Mouse (Mus musculus): Measurements from ENCODE around the gene Rorb.

DNA sequence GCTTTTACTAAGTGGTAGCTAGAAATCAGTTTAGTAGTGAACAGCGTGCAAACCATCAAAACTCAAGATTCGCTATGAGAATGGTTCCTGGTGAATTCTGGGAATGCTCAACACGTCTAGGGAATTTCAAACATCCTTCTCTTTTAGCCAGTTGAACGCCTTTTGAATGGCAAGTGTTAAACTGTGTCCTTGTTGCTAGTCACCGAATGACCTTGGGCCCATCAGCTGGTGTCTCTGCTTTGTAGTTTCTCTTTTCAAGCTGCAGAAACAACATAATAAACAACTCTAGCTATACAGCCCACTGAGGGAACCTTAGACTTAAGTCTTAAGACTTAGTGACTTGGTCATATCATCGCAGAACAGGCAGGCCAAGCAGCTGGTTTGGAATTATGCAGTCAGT is 36.2 kb downstream of the Rorb start:
- TF ChIP-seq MYOG (IDR thresholded peaks at IDR 0.05; ENCODE audit: control insufficient read depth in 1 of 3, insufficient read depth in 1 of 3, insufficient read length in 2 of 3, low read depth in 2 of 3) = no peak
- no peak for TF ChIP-seq POLR2AphosphoS2 (IDR thresholded peaks at IDR 0.05; ENCODE audit: insufficient read length, low read depth)
- TF ChIP-seq POLR2A (IDR thresholded peaks at IDR 0.05; ENCODE audit: insufficient read length, low read depth) = no peak
- no peak for TF ChIP-seq MYOD1 (IDR thresholded peaks at IDR 0.05; ENCODE audit: control insufficient read depth in 1 of 3, insufficient read length in 2 of 3, low read depth in 2 of 3)
- TF ChIP-seq USF1 (IDR thresholded peaks at IDR 0.05; ENCODE audit: low read depth) = no peak
- no peak for TF ChIP-seq E2F4 (IDR thresholded peaks at IDR 0.05; ENCODE audit: insufficient read depth)
- no peak for TF ChIP-seq TCF12 (IDR thresholded peaks at IDR 0.05; ENCODE audit: insufficient read depth, poor library complexity, severe bottlenecking)
- TF ChIP-seq CEBPB (IDR thresholded peaks at IDR 0.05; ENCODE audit: insufficient read depth, poor library complexity, severe bottlenecking) = no peak
- no peak for TF ChIP-seq MAX (IDR thresholded peaks at IDR 0.05; ENCODE audit: low read depth)
- TF ChIP-seq SRF (IDR thresholded peaks at IDR 0.05; ENCODE audit: control insufficient read depth, insufficient read length, low read depth) = no peak

Measured in myocyte (in vitro differentiated cells).